In the genomic region with DNA sequence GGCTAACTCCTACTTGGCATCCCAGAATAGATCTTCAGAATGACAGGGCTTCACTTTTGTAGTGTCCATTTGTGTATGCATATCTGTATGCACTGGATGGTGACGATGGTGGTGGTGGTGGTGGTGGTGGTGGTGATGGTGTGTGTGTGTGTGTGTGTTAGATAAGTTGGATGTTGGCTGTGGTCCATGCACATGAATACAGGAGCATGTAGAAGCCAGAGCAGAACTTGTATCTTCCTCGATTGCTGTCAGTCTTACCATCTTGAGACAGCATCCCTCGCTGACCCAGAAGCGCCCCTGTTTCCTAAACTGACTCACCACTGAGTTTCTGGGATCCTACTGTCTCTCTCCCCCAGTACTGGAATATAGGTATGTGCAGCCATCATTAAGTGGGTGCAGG, we compare ENCODE assay signal across 21 mouse cellular contexts.
DNase-seq lines count a peak whose midpoint lies in the region; ATAC-seq and TF ChIP-seq lines count a peak whose summit lies in the region.
"Had no signal": no experiment of that assay in that cellular context is flagged by ENCODE, and none has a peak within 500 bp of the region (broad histone marks: within the 10 kb centered on the region; RNA-seq: fewer than 3 reads in every experiment).

No protein-coding gene starts in this region.

- no peak overlapping the region for H3K4me2 ChIP-seq in liver, embryonic 13.5 days
- no peak overlapping the region for H3K4me2 ChIP-seq in liver, embryonic 11.5 days
- H3K4me2 ChIP-seq in forebrain, embryonic 15.5 days (replicated peaks), result no peak overlapping the region
- H3K4me2 ChIP-seq: forebrain, embryonic 12.5 days; heart, embryonic 12.5 days; hindbrain, embryonic 15.5 days had no signal

- H3K36me3 ChIP-seq in liver, embryonic 13.5 days, result 0 out of 2 replicates have a peak, but pooled peaks cover under 1% of the 10 kb centered on the region
- H3K36me3 ChIP-seq in liver, embryonic 11.5 days (ENCODE audit: control insufficient read depth, insufficient read depth, low read length), result peaks cover 3% of the 10 kb centered on the region; the same call in 1 of the 2 replicates
- H3K36me3 ChIP-seq in MEL (ENCODE audit: control insufficient read depth in 1 of 2, insufficient read depth in 2 of 2, low read length in 2 of 2), result peaks cover 10 to 47% of the 10 kb centered on the region in 2 experiments
- H3K36me3 ChIP-seq in forebrain, embryonic 15.5 days, result no peaks in the 10 kb centered on the region
- H3K36me3 ChIP-seq: hindbrain, embryonic 15.5 days had no signal

- no peak for TF ChIP-seq POLR2A in MEL (IDR thresholded peaks at IDR 0.05; ENCODE audit: control insufficient read depth in 1 of 2, insufficient read depth in 1 of 2, low read depth in 1 of 2, low read length in 2 of 2, poor library complexity in 1 of 2)

- no peak overlapping the region for H3K27ac ChIP-seq in liver, embryonic 13.5 days
- no peak overlapping the region for H3K27ac ChIP-seq in liver, embryonic 11.5 days (ENCODE audit: low read depth, low read length)
- H3K27ac ChIP-seq in MEL (ENCODE audit: control insufficient read depth, low read depth, low read length), result peak overlapping the region; percentile 44
- H3K27ac ChIP-seq in forebrain, embryonic 15.5 days (replicated peaks), result no peak overlapping the region
- H3K27ac ChIP-seq: forebrain, embryonic 12.5 days; gastrocnemius, adult 2 months; hindbrain, embryonic 15.5 days had no signal

- TF ChIP-seq RAD21 in MEL (IDR thresholded peaks at IDR 0.05; ENCODE audit: low read depth, low read length), result no peak

- H3K4me1 ChIP-seq in liver, embryonic 13.5 days (replicated peaks), result peaks cover 46% of the 10 kb centered on the region
- H3K4me1 ChIP-seq in liver, embryonic 11.5 days (replicated peaks; ENCODE audit: control insufficient read depth, insufficient read depth, low read length), result peaks cover 12% of the 10 kb centered on the region; the same call in 1 of the 2 replicates
- peaks cover 22 to 42% of the 10 kb centered on the region in 2 experiments for H3K4me1 ChIP-seq in MEL (ENCODE audit: control insufficient read depth in 1 of 2, insufficient read depth in 2 of 2, low read length in 2 of 2)
- H3K4me1 ChIP-seq in forebrain, embryonic 15.5 days, result peaks cover 6% of the 10 kb centered on the region

- WGBS in liver, embryonic 13.5 days (ENCODE audit: insufficient replicate concordance), result 65% methylated on average over 4 of the region's 4 CpGs
- WGBS in liver, embryonic 11.5 days, result 76% methylated on average over 4 of the region's 4 CpGs
- 96% methylated on average over 4 of the region's 4 CpGs for WGBS in forebrain, embryonic 15.5 days

- TF ChIP-seq CTCF in MEL (IDR thresholded peaks at IDR 0.05 in 2 of 3, conservative IDR thresholded peaks at IDR 0.05 in 1 of 3; ENCODE audit: control insufficient read depth in 1 of 3, insufficient read depth in 1 of 3, low read depth in 2 of 3, low read length in 3 of 3, poor library complexity in 1 of 3, severe bottlenecking in 1 of 3), result no peak

- H3K27me3 ChIP-seq in liver, embryonic 13.5 days, result no peaks in the 10 kb centered on the region
- H3K27me3 ChIP-seq in liver, embryonic 11.5 days (replicated peaks; ENCODE audit: control insufficient read depth, insufficient read depth, low read length), result no peaks in the 10 kb centered on the region
- H3K27me3 ChIP-seq in MEL (ENCODE audit: control insufficient read depth in 1 of 2, insufficient read depth in 2 of 2, low read length in 2 of 2), result no peaks in the 10 kb centered on the region
- no peaks in the 10 kb centered on the region for H3K27me3 ChIP-seq in forebrain, embryonic 15.5 days
- H3K27me3 ChIP-seq: forebrain, embryonic 12.5 days; heart, embryonic 12.5 days; hindbrain, embryonic 15.5 days had no signal

- DNase-seq in liver, embryonic 13.5 days, result no peak
- DNase-seq in liver, embryonic 11.5 days (ENCODE audit: low spot score), result no peak
- DNase-seq in MEL (ENCODE audit: low read depth, low spot score), result no peak
- DNase-seq in adrenal gland, adult 18-20 months (ENCODE audit: low spot score in 2 of 2), result no peak
- DNase-seq: adrenal gland, postnatal 10 days; cerebellum, adult 11 months; cerebellum, adult 8-10 months; cerebellum, postnatal 14 days; forebrain, postnatal 0 days; gastrocnemius, adult 2 months; gastrocnemius, postnatal 25 days; heart, adult 18-20 months; heart, postnatal 36 days had no signal

- H3K9ac ChIP-seq in liver, embryonic 13.5 days, result no peak overlapping the region
- no peak overlapping the region for H3K9ac ChIP-seq in liver, embryonic 11.5 days (ENCODE audit: low read depth, low read length)
- no peak overlapping the region for H3K9ac ChIP-seq in MEL (ENCODE audit: control insufficient read depth, low read depth, low read length, poor library complexity, severe bottlenecking)
- no peak overlapping the region for H3K9ac ChIP-seq in forebrain, embryonic 15.5 days (replicated peaks)
- H3K9ac ChIP-seq: forebrain, embryonic 12.5 days; forebrain, postnatal 0 days; heart, embryonic 12.5 days; hindbrain, embryonic 15.5 days had no signal

- no peaks in the 10 kb centered on the region for H3K79me2 ChIP-seq in MEL (ENCODE audit: control insufficient read depth, insufficient read depth, low read length, poor library complexity)

- TF ChIP-seq EP300 in MEL (IDR thresholded peaks at IDR 0.05; ENCODE audit: low read depth in 1 of 2, low read length in 2 of 2), result no peak

- no peaks in the 10 kb centered on the region for H3K9me3 ChIP-seq in liver, embryonic 13.5 days (replicated peaks)
- no peaks in the 10 kb centered on the region for H3K9me3 ChIP-seq in liver, embryonic 11.5 days (ENCODE audit: control insufficient read depth, low read length)
- no peaks in the 10 kb centered on the region for H3K9me3 ChIP-seq in MEL (replicated peaks; ENCODE audit: insufficient read depth, low read length)
- no peaks in the 10 kb centered on the region for H3K9me3 ChIP-seq in forebrain, embryonic 15.5 days
- H3K9me3 ChIP-seq: forebrain, embryonic 12.5 days; heart, embryonic 12.5 days; hindbrain, embryonic 15.5 days had no signal

- no peak overlapping the region for H3K4me3 ChIP-seq in liver, embryonic 13.5 days (replicated peaks)
- no peak overlapping the region for H3K4me3 ChIP-seq in liver, embryonic 11.5 days (ENCODE audit: low read depth, low read length)
- no peak overlapping the region for H3K4me3 ChIP-seq in MEL (ENCODE audit: control insufficient read depth in 1 of 2, insufficient read depth in 1 of 2, low read depth in 2 of 2, low read length in 2 of 2)
- H3K4me3 ChIP-seq in forebrain, embryonic 15.5 days, result no peak overlapping the region
- H3K4me3 ChIP-seq: erythroblast, embryonic 14.5 days; forebrain, embryonic 12.5 days; gastrocnemius, adult 2 months; heart, embryonic 12.5 days; hindbrain, embryonic 15.5 days had no signal

- ATAC-seq in liver, embryonic 13.5 days (ENCODE audit: low read depth), result 0 out of 2 replicates have a peak, but pooled peaks have one; percentile 27
- ATAC-seq in liver, embryonic 11.5 days (replicated peaks; ENCODE audit: low FRiP score), result no peak
- ATAC-seq in common myeloid progenitor, adult 5-6 weeks (replicated peaks; ENCODE audit: low read depth, poor library complexity, severe bottlenecking), result peak; percentile 31
- ATAC-seq in megakaryocyte-erythroid progenitor cell, adult 5-6 weeks (replicated peaks; ENCODE audit: low FRiP score, low TSS enrichment, poor library complexity, severe bottlenecking), result peak; percentile 67
- no peak for ATAC-seq in forebrain, embryonic 15.5 days (replicated peaks)
- ATAC-seq: forebrain, postnatal 0 days; intestine, embryonic 16.5 days had no signal

TF ChIP-seq in MEL, 35 proteins besides CTCF, POLR2A, EP300 and RAD21:
- TF ChIP-seq SIN3A (IDR thresholded peaks at IDR 0.05; ENCODE audit: low read length) (0 out of 2 replicates have a peak, but pooled peaks have one; percentile 5), ZNF384 (IDR thresholded peaks at IDR 0.05; ENCODE audit: low read depth, low read length) (no peak), SMC3 (IDR thresholded peaks at IDR 0.05; ENCODE audit: low read depth, low read length) (no peak), BHLHE40 (IDR thresholded peaks at IDR 0.05; ENCODE audit: borderline replicate concordance, low read depth, low read length) (no peak), USF1 (IDR thresholded peaks at IDR 0.05; ENCODE audit: low read depth, low read length) (no peak)

Comparison
In these comparisons a context has a peak if more than half of its experiments do, and no peak if none do; other contexts are left out.
1. ATAC-seq: peak in liver, embryonic 13.5 days (single experiment), common myeloid progenitor, adult 5-6 weeks (single experiment) and megakaryocyte-erythroid progenitor cell, adult 5-6 weeks (single experiment); none in liver, embryonic 11.5 days (single experiment) and forebrain, embryonic 15.5 days (single experiment).